Mouse (Mus musculus): ENCODE results near the gene Olfr618.
"Not testable (repeated sequence)": the region's sequence is repeated elsewhere in the genome, so short reads cannot be mapped to it uniquely, and the experiment has no call there.

Olfr618 gene

DNA sequence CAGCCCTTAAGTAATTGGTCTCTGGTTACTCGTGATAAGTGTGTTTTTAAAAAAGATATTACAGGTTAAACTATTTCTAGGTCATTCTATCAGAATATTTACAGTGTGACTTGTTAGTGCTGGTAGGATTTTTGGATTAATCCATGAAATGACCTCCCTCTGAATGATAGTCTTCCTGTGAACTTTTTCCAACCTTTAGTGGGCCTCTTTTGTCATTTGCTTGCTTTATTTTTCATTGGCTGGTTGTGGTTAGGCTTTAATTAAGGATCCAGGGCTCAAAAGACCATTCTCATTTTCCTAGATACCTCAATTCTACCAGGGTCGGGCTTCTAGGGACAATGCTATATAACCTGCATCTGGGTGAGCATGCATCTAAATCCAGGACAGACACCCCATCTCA lies at the start of gene Olfr618:
Gene Olfr618, plus strand, starts transcription at position 301 of the 400 bp plus-strand sequence.
- in situ Hi-C loops (cut with MboI, MseI): no loop called here

DNA sequence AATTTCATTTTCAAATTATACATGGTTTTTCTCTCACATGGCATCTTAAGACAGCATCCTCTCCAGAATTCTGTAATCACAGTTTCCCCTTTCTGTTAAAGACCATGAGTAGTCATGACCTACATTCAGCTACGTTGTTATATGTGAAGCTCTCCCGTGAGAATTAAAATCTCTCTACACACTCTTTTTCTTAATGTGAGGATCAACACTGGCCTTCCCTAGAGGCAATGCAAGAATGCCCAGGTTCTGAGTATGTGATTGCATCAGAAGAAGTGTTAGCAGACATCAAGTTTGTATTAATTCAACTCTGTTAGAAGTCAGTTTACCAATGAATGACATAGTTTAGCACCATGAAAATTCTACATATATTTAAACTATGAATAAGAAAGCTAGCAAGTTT lies 47.3 kb upstream of the Olfr618 start, which contains the start of gene Olfr612:
Gene Olfr612, minus strand, starts transcription at position 101 of the 400 bp plus-strand sequence.
- in situ Hi-C loops (cut with MboI, MseI): not testable (repeated sequence)

DNA sequence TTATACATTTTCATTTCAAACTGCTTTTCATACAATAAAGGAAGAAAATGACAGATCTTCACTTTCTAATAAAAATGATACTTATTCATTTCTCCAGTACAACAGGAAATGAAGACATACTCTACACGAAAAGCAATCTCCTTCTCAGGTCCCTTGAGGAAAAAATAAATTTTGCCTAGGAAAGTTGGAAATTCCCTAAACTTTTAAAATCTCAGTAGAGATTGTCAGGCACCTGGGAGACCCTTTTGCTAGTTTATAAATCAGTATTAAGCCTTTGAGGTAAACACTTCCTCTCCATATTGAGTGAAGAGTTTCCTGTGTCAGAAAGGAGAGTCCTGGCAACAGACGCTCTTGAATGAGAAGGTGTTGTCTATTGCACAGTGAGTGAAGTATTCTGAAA lies 42.1 kb upstream of the Olfr618 start, which contains the start of gene Olfr613:
Gene Olfr613, plus strand, starts transcription at position 301 of the 400 bp plus-strand sequence.
- in situ Hi-C loops (cut with MboI, MseI): no loop called here

DNA sequence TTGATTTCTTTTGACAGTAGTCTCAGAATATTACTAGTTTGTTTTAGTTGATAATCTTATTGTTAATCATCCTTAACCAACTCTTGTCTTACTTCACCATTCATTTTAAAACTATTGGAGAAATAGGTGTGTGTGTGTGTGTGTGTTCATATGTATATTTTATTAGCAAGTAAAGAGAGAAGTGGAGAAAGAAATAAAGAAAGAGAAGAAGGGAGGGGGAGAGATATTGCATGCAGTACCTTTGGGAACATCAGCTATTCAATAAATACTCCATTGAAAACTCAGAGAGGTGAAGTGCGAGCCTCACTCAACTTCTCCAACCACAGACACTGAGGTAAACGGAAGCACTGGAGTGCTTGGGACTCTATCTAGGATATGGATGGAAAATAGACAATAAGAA lies 34.1 kb upstream of the Olfr618 start, which contains the start of gene Olfr615:
Gene Olfr615, plus strand, starts transcription at position 301 of the 400 bp plus-strand sequence.
- in situ Hi-C loops (cut with MboI, MseI): no loop called here

DNA sequence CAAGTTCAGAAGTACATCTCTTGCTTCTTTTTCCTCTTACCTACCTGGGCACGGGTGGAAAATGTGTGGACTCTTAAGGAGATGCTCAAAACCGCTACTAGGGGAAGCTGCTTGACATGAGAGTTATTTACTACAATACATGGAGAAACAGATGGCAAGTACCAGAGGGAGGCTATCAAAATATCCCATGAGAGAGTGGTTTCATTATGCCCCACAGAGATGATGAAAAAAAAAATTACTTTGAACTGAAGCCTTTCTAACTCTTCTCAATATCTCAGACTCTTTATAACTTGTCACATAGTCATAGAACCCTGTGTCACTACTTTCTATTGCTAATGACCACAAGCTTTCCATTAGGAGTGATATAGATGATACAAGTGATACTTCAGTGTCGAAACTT lies 20.9 kb upstream of the Olfr618 start, which contains the start of gene Olfr616:
Gene Olfr616, minus strand, starts transcription at position 101 of the 400 bp plus-strand sequence.
- in situ Hi-C loops (cut with MboI, MseI): no loop called here

DNA sequence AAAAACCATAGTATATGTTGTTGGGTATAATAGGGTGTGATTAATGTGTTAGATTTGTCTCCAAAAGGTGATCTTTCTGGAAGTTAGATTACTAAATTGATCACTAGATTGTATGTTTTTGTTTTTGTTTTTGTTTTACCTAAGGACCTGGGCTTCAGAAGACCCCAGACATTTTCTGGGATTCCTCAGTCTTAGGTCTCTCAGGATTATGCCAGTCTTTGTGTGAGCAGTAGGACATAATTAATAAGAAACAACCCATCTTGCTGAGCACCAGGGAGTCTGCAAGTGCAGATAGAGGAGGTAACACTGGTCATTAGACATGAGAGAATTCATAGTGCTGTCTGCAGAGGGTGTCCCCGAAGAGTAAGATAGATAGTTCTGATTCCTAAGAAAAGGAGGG lies 17.1 kb upstream of the Olfr618 start, which contains the start of gene Olfr617:
Gene Olfr617, plus strand, starts transcription at position 301 of the 400 bp plus-strand sequence.
- in situ Hi-C loops (cut with MboI, MseI): no loop called here

DNA sequence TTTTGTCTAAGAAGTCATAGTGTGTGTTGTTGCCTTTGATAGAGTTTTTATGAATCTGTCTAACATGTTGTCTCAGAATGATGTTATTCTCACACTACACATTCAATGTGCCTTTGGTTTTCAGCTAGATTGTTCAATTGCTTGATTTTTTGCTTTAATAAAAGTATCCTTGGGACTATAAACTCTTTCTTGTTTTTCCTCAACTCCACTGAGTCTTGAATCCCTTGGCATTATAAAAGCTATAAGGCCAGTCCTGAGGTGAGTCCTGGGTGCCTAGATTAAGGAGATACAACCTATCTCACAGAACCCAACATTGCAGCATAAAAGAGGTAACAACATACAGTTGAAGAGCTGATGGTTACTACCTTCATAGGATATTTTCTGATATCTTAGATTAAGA lies 10.4 kb downstream of the Olfr618 start, which contains the start of gene Olfr619:
Gene Olfr619, plus strand, starts transcription at position 301 of the 400 bp plus-strand sequence.
- in situ Hi-C loops (cut with MboI, MseI): no loop called here

DNA sequence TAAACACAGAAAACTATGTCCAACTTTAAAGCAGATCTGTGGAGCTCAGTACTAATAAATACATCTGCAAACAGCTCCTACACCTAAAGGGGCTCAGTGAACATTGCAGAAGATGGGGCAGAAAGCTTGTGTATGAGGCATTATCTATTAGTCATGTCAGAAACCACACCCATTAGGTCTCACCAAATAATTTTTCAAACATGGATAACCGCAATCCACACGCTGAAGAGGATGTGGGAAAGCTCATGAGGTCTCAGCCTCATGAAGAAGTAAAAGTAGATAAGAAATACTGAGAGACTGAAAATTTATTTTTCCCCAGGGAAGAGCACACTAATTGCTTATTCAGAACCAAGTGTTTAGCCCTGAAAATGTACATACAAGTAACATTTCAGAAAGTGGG lies 17.5 kb downstream of the Olfr618 start:
- in situ Hi-C loops (cut with MboI, MseI): no loop called here

DNA sequence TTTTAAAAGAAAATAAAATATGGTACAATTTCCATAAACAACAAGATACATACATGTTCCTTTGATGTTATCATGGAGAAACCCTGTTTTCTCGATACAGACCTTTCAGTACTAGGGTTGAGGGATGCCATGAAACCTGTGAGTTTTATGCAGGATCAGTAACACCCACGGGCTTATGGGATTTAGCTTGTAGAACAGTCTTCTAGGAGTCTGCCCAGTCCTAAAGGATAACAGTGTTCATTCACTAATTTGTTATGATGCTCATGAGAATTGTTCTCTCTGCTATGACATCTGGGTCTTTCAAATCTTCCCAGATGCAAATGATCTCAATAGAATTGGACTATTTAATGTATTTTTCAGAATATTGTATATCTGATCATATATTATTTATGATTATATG lies 22.5 kb downstream of the Olfr618 start, which contains the start of gene Olfr620:
Gene Olfr620, minus strand, starts transcription at position 101 of the 400 bp plus-strand sequence.
- in situ Hi-C loops (cut with MboI, MseI): no loop called here

DNA sequence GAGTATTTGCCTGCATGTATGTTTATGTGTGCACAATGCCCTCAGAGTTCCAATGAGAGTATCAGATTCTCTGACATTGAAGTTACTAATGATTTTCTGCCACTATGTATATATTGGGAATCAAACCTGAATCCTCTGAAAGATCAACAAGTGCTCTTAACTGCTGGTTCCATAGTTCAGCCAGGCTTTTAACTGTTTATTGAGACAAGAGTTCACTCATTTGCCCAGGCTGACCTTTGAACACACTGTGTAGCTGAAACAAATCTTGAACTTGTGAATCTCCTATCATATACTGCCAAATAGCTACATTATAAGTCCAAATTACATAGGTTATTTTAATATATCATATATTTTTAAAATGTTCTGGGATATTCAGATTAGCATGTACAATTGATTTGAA lies 46.9 kb downstream of the Olfr618 start:
- in situ Hi-C loops (cut with MboI, MseI): no loop called here

DNA sequence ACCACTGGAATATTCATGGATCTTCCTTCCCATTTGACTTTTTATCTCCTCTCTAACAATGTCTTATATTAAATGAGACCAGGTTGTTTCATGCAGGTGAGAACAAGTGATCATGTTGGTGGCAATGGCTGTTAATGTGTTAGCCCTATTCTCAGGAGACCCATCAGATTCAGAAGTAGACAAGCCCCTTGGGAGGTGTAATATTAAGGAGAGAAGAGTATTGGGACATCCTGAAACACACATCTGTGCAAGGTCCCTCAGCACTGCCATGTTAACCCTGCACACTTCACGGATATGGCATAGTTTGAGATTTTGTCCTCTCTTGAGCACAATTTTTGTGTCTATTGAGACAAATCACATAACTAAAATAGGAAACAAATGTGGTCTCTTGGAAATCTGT lies 52.7 kb downstream of the Olfr618 start, which contains the start of gene Olfr622:
Gene Olfr622, minus strand, starts transcription at position 101 of the 400 bp plus-strand sequence.
- in situ Hi-C loops (cut with MboI, MseI): no loop called here

DNA sequence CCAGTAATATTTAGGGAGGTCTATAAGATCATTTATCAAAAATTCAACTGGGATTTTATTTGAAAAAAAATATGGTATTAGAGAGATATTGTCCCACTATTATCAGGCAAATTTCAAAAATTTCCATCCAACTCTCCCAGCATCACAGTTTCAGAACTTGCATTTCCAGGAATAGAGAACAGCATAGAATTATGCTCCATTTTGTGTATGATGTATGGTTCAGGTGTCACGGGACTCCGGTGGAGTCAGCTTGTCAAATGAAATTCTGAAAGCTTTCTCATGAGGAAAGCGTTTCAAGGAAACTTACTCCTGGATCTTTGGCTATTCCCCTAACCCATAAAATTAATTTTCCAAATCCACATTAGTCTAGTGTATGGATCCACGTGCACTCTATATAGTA lies 54.2 kb downstream of the Olfr618 start:
- in situ Hi-C loops (cut with MboI, MseI): no loop called here
